Mouse (Mus musculus): ENCODE data around the gene Hacd2. TPM values are rescaled to one million over a fixed set of nuclear protein-coding genes. Genes with fewer than 3 reads are reported as not detected.

The Hacd2 gene
- total RNA-seq, 2 experiments from 2014 or later: 10.7 to 13.7 TPM

DNA sequence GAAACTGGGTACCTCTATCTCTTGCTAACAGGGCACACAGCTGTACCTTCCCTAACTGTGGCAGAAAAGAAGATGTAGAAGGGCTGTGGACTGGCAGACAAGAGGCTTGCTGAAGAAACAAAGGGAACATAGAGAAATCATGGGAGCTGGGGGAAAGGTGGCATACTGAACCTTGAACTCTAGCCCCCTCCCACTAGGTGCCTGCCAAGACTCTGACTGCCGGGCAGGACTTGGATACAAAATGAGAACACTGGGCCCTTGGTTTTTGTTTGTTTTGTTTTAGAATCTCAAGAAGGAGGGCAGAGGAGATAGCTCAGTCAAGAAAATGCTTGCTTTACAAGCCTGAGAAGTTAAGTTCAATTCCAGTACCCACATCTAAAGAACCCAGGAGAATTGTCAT is 14.9 kb upstream of the Hacd2 start:
- DNase-seq: no peak

DNA sequence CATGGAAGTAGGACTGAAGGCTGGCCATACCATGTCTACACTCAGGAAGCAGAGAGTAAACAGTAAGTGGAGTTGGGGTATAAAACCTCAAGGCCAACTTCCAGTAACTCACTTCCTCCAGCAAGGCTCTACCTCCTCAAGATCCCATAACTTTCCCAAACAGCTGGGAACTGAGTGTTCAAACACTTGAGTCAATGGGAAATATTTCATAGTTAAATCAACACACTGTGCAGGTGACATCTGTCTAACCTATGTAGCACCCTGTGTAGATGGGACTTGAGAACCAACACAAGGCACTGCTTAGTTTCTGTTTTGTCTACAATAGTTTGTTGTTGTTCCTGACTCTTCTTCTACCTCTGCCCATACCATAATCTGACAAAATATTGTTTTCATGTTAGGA is 13.8 kb upstream of the Hacd2 start:
- no peak for DNase-seq

DNA sequence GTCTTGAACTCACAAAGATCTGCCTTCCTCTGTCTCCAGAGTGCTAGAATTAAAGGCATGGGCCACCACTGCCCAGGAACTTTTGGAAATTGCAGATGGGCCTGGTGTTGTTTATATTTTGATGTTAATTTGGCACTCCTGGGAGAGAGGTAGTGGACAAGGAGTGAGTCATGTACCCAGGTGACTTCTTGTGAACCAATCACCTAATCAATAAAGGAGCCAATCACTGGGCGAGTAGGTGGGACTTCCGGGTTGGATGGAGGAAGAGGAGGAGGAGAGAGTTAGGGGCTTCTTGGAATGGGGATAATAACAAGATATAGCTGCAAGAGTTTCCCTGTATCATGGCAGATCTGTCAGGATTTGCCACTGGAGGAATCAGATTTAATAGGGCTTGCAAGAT is 8.7 kb upstream of the Hacd2 start:
- no peak for DNase-seq

DNA sequence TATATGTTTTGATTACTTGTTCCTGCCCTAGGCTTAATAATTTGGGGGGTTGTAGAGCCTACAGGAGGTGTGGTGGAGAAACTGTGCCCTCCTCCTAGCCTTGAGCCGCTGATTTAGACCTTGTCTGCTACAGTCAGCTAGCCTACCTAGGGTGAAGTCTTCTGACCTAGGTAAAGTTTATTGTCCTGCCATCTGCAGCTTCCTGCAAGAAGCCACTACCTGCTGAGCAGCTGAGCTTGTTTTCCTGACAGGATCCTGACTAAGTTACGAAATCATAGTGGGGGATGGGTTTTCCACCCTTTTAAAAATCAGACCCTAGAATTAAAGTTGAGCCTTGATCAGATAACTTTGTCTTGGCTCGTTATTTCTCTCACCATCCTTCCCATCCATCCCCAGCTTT is 5.7 kb upstream of the Hacd2 start:
- no peak for DNase-seq

DNA sequence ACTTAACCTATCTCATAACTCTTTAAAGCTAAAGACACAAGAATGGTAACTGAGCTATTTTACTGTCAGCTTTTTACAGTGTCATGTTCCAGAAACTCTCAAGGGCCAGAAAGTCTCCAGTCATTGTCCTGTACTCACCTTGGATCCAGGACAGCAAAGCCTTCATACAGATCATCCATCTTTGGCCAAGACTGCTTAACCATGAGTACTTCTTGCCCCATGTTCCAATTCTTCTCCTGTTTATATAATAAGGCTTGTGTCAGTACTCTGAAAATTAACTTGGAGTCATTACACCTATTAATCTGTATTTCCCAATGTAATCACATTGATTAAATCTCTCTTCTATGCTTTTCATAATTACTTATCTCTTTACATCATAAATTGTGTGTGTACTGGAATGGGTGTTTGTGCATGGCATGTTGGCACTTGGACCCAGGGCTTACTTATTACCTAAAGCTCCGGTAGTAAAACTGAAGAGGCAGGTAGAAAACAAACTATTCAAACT is 3.7 kb upstream of the Hacd2 start:
- DNase-seq: no peak

DNA sequence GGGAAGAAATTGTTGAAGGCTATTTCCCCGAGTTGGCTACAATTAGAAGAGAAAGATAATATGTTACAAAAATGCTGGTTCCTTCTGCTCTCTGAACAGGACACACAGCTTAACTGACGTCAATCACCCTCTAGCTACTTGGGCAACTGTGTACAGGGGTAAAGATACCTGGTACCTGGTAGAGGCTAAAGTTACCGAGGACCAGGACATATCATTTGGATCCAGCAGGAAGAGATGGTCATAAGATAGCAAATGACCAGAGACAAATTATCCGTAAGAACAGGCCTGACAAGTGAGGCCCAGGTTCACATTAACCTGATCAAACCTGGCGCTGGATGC is 356 bp upstream of the Hacd2 start:
- no peak for DNase-seq

DNA sequence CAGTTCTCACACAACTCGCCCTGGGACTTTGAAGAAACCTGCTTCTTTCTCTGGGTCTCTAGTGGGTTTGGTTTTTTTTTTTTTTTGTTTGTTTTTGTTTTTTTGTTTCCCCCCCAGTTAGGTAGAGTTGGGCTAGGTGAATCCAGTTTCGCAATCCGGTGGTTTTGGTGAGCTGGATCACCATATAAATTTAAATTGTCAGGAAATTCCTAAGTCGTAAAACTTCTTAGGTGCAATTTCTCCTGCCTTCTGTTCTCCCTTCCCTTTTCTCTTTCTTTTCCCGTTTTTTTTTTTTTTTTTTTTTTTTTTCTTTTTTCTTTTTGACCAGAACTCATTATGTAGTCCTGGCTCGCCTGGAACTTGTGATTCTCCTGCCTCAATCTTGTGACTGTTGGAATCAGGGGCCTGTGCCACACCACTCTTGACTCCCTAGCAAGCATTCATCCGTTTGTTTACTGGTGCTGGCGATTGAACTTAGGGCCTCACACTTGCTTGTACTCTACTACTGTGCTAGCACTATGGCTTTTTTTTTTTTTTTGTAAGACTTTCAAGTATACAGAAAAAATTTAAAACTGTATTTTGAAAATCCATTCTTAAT is 1.0 kb downstream of the Hacd2 start:
- no peak for DNase-seq

DNA sequence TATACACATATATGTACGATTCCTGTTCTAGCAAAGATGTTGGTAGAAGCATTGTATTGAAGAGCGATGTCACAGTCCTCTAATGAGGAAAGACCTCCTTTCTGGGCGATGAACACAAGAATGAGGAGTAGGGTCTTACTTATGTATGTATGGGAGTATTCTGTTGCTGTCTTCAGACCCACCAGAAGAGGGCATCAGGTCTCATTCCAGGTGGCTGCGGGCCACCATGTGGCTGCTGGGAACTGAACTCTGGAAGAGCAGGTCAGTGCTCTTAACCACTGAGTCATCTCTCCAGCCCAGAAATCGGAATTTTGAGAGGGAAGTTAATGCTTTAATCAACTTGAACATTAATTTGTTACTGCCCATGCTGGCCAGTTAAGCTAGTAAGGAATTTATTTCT is 2.1 kb downstream of the Hacd2 start:
- no peak for DNase-seq

DNA sequence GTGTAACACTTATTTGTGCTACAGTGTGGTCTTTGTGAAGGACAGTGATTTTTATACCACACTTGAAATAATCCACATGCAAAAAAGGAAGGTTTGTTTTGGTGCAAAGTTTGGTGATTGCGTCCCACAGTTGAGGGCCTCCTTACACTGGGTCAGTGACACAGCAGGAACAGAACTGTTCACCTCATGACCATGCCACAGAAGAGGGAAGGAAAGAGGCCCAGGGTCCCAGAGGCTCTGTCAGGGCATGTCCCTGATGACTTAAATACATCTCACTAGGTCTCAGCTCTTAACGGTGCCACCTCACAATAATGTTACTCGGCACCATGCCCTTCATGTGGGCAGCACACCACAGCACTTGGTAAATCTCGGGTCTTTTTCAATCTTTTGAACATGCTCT is 3.1 kb downstream of the Hacd2 start:
- DNase-seq: no peak

DNA sequence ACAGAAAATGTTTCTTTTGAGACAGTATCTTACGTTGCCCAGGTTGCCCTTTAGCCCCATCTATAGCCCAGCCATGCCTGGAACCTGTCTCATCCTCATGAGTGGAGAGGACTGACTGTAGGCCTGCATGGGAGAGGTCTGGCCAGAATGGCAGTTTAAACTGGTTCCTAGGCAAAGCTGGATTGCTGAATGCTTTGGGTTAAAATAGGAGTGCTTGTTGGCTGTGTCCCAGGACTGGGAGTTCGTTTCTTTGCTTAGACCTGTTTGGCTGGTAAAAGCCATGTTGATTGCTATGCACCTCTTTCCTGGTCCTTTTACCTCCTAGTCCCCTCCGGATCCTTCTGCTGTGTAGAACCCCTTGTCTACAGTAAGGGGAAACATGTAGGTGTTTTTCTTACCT is 11.0 kb downstream of the Hacd2 start:
- DNase-seq: no peak

DNA sequence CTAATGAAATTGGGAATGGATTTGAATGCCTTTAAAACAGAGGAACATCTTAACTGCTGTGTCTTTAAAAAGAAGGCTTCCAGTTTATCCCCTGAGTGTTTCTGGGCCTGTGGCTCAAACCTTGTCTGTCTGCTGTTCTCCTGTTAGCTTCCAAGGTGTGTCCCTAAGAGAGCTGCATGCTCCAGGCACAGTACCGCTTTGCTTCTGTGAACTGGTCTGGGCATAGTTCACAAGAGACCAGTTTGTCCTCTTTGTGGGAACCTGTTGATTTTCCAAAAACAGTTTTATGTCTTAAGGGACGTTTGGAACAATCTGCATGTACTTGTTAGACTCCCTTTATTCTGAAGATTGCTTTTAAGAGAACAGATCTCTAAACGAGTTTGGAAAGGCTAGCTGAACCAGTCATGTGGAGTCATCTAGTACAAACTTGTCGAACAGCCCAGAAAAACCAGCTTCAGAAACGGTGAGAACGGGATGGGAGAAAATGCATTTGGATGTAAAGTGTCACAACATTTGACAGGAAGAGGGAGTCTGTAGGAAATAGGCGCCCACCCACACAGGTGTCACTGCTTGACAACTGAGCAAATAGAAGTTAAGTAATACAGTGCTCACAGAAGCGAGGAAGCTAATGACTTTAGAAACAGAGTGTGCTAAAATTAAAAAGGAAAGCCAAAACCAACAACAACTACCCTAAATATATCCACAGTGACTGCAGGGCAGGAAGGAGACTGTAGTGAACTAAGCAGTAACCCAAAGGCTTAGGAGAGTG is 11.8 kb downstream of the Hacd2 start:
- DNase-seq: no peak

DNA sequence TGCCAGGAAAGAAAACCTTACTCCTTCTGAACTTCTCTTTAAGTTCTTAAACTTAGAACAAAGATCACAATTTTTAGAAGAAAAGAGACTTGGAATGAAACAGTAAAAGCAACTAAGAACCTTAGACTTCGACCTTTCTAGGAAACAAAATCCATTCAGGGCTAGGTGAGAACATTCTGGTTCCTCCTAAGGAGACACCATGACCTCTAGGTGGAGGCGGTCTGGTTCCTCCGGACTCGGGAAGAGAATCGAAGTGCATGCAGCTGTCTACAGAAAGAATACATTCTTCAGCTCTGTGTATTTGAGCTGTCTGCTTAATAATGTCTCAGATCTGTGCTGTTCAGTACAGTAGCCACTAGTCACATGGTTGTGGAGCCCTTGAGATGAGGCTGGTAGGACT is 12.7 kb downstream of the Hacd2 start:
- DNase-seq: no peak

DNA sequence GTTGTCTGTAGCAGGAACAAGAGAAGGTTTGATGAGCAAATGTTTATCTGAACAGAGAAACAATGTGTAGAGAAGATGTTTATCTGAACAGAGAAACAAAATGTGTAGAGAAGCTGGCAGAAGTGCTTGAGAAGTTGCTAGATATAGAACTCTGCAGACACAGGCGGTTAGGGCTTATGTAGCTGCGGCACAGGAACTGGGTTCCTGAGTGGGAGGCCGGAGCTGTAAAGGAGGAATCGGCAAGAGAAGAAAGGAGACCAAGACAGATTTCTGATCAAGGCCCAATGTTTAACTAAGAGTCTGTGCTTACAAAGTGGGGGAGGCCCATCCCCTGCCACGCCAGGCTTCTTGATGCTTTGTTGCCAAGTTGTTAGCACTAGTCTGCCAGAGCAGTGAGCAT is 14.5 kb downstream of the Hacd2 start:
- no peak for DNase-seq

DNA sequence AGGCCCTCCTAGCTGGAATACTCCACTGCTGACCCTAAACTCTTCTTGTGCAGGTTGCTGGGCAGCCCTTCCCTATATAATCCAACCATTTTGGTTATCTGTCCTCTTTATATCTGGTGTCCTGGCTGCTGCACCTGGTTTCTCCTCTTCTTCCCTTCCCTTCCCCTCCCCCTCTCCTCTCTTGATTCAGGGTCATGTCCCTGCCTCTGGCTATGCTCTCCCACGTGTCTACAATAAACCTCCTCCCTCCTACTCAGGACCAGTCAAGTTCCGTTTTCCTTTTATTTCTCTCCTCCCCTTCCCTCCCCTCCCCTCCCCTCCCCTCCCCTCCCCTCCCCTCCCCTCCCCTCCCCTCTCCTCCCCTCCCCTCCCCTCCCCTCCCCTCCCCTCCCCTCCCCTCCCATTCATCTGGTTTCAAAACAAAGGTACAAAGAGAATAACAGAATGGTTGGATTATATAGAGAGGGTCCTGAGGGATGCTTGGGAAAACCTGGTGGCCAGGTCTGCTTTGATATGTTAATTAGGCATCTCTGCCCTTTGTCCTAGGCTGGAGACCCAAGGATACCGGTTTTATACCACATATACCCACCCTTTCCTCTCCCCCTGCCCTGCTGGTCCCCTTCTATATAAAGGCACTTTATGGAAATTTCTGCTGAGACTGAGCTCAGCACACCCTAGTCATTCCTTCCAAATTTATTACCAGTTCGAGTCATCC is 16.3 kb downstream of the Hacd2 start:
- DNase-seq: no peak

DNA sequence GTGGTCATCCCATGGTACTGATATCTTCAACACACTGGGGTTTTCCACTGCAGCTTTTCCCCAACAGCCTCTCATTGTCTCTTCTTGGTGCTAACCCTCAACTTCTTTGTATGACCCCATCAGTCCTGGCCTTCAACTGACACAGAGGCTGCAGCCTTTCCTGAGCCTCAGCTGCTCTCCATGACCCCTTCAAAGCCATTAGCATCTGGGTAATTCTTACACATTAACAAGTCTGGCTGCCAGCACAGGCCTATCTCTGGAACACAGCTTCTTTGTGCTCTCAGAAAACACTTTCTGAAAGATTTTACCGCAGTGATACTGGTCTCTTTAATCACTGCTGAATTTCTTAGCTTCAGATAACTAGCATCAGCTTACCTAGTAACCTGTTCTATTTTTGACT is 17.9 kb downstream of the Hacd2 start:
- no peak for DNase-seq

DNA sequence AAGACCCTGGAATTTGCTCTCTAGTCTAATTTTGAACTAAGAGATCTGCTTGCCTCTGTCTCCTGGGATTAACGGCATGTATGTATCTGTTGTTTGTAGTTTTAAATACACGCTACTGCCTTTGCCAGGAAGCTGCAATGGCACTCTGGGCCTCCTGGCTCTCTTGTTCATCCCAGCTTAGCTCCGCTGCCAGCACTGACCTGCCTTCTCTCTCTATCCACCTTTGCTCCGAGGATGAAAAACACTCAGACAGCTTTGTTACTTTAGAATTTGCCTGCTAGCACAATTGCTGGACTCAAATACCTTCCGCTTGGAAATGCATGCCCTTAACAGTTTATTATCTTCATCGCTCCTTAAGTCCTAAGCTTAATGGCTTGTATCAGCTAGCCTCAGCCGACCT is 18.8 kb downstream of the Hacd2 start:
- no peak for DNase-seq

DNA sequence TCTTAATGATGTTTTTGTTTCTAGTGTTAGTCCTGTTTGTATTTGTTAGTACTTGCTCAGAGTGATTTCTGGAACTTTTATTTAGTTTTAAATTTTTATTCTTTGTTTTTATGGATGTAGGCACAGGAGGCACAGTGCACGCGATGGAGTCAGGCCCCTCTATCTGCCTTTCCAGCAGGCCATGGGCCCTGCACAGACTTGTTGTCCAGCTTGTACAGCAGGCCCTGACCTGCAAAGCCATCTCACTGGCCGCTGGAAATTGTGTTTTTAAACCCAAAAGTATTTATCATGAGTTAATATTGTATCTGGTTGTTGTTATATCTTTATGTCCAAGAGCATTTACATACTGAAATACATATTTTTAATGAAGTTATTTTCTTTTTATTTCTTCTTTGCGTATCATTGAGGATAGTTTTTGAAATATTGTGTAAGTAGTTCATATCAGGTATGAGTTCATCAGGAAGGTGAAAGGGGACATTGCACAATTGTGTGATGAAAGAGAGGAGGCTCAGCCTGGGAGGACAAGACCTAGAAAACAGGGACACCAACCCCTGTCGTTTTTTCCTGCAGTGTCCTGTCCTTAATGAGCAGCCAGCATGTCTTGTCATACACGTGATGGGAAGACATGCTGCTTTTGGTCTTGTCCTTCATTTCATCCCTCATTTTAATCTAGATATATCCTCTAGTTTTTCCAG is 24.0 kb downstream of the Hacd2 start:
- no peak for DNase-seq

DNA sequence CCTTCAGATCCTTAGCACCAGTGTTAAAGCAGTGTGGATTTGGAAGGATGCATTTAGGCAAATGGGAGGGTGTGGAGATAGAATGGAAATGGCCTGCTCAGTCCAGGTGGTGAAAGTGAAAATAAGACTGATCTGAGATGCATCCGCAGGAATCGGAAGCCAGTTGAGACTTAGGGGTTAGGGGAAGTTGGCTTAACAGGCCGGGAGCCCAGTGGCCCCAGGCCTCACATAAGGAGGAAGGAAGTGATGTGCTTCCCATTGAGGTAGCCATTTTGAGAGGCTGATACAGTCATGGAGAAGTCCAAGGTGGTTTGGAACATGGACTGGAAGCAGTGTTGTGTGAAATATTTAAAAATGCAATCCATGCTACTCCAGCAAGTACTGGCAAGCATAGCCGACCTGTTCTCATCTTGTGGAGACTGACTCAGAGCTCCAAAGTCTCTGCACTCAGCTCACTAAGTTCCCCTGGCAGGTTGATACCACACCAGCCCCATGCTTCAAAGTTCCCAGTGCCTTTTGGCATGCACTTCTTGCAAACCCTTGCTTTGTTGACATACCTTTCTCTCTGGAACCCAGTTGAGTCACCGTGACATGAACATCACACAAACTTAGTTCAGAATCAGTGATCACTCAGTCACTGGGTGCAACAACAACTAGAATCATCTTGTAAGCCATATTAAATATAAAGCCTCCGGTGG is 25.2 kb downstream of the Hacd2 start:
- no peak for DNase-seq

DNA sequence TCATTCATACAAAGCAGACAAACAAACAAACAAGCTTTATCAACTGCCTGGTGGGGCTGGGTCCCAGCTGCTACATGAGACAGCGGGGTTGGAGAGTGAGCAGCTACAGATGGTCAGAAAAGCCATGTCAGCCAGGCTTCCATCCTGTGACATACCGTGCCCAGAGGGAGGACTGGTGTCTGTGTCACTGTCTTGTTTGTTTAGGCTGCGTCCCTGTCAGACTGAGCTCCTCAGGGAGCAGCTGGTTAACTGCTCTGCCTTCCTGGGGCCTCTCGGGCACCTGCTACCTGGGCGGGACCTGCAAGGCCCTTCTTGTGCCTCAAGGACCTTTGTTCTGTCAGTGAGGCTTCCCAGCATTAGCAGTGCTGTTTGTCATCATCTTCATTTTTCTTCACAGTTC is 28.8 kb downstream of the Hacd2 start:
- DNase-seq: no peak

DNA sequence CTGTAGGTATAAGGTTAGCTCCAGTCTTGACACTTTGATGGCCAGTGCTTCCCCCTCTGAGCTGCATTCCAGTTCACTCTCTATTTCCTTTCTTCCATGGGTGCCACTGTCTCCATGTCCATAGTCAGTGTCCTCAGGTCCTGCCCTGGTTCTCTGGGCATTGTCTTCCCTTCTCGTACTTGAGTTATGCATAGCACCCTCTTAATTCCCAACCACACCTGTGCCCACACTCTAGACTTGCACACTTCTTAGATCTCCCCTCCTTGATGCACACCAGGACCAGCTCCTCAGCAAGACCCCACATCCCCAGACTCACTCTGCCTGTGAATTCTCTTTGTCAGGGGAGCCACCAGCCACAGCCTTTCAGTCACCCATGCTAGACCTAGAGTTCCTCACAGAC is 30.0 kb downstream of the Hacd2 start:
- DNase-seq: no peak

DNA sequence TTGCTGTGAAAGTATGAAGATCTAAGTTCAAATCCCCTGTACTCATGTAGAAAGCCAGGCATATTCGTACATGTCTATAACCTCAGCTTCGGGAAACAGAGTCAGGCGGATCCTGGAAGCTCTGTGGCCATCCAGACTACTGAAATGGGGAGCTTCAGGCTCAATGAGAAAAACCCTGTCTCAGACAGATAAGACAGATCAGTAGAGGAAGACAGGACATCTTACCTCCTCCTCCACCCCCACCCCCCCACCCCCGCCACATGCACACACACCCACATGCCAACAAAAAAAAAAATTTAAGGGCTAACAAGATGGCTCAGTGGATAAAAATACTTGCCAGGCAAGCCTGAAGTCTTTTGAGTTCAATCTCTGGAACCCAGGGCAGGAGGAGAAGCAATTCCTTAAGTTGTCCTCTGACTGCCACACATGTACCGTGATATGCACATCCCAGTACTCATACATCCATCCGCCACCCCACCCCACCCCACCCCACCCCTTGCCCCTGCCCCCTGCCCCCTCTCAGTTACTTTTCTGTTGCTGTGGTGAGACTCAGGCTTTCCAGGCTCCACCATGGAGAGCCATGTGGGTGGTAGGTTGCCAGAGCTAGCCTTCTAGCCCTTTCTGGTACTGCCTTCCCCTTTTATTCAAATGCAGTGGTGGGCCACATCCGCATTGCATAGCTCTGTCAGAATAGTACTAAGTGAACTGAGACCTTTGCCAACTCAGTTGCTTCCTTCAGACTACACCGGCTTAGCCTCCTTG is 32.4 kb downstream of the Hacd2 start:
- no peak for DNase-seq

DNA sequence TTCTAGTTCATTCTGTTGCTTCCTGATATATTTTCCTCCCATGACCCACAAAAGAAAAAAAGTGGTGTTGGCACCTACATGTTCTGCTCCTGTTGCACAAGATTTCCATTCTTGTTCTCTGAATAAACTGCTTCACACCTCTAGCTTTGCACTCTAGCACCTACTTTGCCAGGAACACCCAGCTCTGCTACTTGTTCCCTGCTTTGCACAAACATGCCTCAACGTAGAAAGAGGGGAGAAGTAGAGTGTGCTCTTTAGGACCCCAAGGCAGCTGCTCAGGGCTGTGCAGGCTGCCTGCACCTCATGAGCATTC is 32.9 kb downstream of the Hacd2 start:
- DNase-seq: no peak

Measured in heart, postnatal 4 days (tissue).